Mouse (Mus musculus) cerebellum, adult 9-11 months (tissue): ENCODE measurements at regions not wholly inside any gene's neighbourhood (a gene's known extent, or its start where the extent isn't known, plus 50 kb on each side); places are given as distances from the start of the nearest gene placed in this dataset.

Experiments used
- DNase-seq: peaks from one replicate; pipeline ENCODE4 v3.0.0; 2022

DNA sequence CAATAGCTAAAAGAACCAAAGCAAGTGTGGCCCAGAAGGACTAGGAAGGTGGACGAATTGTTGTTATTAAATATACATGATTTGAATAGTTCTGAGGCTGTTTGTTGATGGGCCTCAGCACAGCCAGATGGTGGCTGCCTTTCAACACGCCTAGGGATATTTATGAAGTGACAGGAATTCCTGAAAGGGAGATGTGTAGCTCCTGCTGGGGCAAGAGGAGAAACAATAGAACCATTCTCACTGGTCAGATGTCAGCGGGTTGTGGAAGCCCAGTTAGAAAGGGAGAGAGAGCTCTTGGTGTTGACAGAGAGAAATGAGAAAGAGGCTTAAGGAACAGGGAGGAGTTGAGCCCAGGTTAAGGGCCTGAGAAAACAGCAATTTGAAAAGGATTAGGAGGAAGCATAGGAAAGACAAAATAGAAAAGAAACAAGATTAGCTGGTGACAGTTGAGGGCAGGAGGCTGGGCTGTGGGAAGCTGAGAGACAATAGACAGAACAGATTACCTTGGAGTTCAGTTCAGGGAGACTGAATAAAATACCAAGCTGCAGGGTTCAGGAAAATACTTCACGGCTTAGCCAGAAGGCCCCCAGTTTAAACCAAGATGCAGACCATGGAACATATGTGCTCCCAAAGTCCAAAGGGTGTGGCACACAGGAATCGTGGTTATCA is 174.7 kb upstream of the Ptbp2 start:
- DNase-seq: no peak

DNA sequence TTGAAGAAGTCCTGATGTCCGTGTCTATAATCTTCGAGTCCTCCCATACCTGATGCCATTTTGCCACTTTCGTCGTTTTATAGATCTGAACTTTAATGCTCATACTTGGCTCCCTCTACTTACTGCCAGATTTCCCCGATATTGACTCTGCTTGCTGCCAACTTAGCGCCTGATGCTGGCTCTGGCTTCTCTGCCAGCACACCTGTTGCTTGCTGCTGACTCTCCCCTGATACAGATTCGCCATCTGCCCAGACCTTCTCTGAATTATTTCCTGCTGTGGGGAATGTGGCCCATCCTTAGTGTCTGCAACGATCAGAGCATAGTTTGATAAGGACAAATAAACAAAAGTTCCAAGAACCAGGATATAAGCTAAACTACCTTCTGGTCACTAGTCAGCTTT is 173.3 kb upstream of the Ptbp2 start:
- no peak for DNase-seq

DNA sequence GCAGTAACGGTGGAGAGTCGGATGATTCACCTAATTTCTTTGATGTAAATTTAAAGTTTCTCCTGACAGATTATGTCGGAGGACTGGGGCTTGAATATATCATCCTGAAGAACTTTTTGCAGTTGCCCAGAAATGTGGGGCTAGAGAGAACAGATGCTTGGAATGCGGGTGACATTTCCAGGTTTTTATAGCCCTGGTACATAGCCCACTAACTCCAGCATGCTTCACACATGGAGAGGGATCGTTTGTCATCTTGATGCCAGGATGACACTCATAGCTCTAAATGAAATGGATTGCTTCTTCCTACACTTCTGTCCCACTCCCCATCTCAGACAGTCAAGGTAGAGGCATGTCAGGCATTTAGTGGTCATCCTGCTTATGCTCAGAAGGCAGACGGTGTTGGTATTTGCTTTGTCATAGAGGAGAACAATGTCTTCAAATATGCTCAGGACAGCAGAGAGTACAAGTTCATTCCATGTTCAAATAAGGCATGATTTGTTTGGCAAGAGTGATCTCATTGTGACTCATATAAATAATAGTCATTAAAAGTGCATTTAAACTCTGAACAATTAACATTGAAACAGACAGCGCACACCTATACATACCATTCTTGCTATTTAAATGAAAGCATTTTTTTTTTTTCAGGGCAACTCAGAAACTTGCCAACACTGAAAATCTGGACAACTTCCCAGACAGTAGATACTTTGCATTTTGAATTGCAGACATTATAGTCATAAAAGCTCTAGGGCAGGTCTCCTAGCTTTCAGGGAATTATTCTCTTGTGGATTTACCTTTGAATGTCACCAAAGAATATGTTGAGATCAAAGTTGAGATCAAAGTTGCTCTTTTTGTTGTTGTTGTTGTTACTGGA is 171.7 kb upstream of the Ptbp2 start:
- DNase-seq: no peak

DNA sequence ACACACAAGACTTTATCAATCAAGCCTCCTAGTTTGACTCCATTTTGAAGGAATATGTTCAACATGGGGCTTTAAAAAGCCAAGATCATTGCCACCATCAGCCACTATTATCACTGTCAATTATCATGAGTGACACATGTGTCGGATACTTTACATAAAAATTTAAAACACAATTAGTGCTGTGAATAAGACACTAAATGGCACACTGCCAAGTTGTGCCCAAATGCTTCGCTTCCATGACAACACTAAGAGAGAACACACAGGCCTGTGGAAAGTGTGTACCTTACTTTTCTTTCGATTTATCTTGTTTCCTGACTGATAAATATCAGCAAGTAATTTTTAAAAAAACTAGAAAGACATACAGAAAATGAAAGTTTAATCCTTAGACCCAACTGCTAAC is 166.5 kb upstream of the Ptbp2 start:
- DNase-seq: no peak

DNA sequence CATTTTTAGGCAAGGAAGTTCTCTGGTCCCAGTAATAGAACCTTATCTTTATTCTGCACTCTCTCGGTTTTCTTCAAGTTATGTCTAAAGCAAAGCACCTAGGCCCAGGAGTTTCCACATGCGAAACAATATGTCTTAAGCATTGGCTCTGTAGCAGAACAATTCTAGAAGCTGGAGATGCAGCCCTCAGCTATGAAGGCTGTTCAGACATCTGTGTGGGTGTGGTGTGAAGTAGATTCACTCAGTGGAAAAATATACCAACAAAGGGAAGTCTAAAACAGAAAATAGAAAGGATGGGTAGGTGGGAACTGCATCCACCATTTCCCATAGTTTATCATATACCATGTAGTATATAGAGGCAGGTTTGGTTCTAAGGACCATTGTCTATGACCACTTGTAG is 165.8 kb upstream of the Ptbp2 start:
- no peak for DNase-seq

DNA sequence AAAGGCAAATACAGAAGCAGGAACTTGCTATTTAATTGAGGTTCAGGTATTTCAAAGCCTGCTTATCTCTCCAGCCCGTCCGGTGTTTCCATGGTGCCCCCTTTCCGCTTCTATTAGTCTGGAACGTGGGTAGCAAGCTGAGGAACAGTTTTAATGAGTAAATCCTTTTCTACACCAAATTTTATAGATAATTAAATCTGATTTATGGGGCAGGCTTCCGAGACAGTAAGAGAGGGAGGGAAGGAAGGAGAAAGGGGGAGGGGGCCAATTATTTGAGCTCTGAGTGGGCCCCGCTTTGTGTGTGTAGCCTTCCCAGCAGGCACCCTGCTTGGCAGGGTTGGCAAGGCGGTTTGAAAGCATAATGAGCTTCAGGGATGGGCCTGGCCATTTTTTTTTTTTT is 165.4 kb upstream of the Ptbp2 start:
- no peak for DNase-seq

DNA sequence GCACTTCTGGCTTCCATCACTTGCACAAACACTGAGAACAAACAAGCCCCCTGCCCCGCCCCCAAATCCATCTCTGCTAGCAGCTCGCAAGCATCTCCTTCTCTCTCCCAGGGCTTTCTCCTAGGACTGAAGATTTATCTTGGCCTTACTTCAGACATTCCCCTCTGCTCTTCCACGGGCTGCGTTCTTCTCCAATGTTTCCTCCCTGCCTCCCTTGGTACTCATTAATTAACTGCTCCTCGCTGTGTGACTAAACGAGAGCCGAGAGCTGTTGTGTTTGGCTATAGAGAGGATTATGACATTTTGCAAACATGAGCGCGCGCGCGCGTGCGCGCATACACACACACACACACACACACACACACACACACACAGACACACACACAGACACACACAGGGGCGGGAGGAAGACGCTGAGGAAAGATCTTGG is 164.8 kb upstream of the Ptbp2 start:
- no peak for DNase-seq

DNA sequence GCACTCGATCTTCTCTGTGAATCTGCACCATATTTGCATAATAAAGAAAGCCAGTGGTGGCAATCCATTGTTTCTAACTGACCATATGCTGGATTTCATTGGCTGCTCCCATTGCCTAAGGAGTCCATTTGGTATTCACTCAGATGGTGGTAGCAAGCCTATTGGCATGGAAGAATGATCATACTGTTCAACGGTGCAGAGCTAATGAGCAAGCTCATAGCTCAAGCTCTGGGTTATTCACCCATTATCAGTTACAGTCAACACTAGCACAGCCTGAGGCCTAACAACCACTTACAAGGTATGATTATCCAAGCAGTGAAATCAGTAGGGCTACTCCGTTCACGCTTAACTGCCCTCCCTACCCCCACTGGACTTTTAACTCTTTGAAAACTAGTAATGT is 162.9 kb upstream of the Ptbp2 start:
- no peak for DNase-seq

DNA sequence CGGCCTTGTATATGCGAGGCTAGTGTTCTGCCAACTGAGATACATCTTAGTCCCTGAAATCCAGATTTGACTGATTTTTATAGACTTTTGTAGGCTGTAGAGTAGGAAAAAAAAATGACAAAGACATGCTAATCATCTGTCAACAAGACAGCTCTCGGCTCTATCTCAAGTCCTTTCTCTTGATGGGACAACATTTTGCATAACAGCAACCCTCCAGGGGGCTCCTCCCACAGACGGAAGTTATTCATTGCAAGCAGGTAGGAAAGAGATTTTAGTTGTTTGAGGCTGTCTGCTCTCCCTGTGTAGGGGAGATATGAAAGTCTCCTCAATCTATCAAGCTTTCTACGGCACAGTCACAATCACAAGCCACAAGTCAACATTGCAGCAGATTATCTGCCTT is 159.8 kb upstream of the Ptbp2 start:
- DNase-seq: no peak

DNA sequence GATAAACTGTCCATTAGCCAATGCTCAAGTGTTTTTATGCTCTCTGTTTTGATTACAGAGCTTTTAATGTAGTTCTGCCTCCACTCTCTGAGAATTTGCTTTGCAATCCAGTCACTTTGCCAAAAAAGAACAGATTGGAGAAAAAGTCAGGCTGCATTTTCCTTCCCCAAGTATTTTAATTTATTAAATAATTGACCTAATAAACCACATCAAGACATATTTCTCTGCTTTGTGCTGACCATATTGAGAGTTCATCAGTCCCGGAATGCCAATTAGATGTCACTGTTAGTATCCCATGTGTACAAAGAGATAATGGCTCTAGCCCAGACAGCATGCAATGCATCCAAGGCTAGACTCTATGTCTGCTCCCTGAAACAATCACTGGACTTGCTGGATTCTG is 154.8 kb upstream of the Ptbp2 start:
- no peak for DNase-seq

DNA sequence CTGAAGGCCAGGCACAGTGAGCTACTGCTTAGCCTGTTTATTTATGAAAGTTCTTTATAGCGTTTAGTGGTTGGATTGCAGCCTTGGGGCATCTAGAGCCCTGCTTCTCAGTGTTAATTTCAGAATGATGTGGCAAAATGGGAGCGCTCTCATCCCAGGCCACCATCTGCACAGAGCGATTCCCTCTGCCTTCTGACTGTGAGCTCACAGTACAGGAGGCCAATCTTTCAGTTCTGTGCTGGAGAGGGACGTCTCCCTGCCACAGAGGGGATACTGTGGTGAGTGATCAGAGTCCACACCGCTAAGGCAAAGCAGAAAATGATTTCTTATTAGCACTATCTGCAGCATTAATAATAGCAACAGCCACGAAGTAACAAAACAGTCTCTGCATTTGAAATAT is 154.2 kb upstream of the Ptbp2 start:
- no peak for DNase-seq

DNA sequence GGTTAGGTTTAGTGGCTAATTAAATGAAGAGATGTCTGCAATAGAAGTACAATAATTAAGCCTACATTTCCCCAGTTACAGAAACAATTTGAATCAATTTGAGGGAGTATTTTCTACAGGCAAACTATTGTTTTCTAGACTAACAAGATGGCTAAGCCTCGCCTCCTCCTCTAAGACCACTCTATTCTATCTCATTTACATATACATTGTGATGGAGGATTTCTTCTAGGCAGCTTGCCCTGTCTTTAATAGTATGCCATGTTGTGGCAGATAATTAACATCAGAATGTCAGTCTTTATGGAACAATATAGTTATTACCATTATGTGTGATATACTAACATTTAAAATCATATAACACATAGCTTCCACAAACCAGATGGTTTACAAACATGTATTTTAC is 152.3 kb upstream of the Ptbp2 start:
- no peak for DNase-seq

DNA sequence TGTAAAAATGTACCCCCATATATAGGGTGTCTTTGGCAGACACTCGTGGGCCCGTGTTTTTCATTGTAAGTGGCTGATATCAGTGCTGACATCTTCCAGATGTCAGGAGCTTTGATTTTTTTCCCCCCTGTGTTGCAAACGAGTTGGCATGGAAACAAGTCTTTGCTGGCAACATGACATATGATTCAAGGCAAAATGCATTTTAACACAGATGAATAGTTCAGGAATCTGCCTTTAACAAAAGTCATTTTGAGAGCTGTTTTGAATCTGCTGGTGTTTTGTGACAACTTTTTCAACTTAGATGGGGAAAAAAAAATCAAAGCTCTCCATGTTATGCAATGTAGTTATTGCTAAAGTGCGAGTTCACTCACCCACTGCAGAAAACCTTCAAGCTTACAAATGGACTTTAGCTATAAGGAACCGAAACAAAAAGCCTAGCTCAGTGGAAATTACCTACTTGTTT is 148.8 kb upstream of the Ptbp2 start:
- no peak for DNase-seq

DNA sequence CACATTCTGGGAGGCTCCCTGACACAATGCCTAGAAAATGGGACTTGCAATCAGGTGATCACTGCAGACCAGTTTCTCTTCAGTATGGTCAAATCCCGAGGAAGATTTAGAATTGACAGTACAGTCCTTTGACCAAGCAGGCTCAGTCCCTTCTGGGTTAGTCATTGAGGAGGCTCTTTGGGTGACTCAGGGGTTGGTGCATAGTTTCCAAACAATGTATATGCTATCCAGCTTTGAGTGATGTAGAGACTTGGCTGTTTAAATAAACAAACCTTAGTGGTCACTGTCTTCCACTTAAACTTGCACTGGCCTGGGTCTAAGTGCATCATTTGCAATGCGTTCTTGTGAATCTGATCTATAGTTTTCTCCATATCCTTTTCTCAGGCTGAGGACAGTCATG is 144.0 kb upstream of the Ptbp2 start:
- no peak for DNase-seq

DNA sequence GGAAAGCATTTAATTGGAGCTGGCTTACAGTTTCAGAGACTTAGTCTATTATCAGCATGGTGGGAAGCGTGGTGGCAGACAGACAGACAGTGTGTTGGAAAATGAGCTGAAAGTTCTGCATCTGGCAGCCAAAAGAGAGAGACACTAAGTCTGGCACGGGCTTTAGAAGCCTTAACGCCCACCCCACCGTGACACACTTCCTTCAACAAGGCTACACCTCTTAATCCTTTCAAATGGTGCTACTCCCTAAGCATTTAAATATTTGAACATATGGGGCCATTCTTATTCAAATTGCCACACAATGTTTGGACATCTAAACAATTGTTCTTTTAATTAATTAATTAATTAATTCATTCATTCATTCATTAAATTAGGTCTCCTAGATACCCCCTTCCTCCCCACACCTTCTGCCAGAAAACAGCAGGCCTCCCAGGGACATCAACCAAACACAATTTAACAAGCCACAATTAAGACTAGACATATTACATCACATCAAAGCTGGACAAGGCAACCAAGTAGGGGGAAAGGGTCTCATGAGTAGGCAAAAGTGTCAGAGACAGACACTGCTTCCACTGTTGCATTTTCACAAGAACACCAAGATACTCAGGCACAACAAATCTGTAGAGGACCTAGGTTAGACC is 135.4 kb upstream of the Ptbp2 start:
- no peak for DNase-seq

DNA sequence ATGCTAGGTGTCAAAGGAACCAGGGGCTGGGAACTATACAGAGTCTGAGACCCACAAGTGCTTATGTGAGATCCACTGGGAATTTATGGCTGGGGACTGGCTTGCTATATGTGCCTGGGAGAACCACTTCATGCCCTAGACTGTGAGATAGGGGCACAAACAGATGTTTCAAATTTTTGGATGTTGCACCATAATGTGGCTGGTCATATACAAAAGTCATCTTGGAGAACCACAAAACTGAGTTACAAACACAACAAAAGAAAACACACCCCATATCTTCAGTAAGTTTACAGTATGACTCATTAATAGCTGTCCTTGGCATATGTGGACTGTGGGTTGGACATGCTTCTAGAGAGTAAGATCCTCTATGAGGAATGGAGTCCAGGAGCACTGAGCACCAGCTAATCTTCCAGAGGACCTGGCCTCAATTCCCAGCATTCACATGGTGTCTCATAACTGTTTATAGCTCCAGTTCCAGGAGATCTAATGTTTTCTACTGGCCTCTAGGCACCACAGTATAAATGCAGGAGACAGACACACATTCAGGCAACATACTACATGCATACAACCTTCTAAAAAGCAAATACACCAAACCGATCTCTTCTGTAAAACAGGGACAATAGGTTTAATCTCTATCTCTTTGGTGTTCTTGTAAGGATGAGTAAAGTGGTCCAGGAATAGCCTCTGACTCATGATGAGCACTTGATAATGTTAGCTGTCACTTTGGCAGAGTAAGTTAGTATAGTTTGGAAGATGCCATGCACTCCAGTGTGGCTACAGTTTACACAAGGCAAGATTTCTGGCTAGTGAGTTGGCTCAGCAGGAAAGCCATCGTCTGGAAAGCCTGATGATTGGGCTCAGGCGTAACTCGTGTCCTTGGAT is 132.0 kb upstream of the Ptbp2 start:
- no peak for DNase-seq

DNA sequence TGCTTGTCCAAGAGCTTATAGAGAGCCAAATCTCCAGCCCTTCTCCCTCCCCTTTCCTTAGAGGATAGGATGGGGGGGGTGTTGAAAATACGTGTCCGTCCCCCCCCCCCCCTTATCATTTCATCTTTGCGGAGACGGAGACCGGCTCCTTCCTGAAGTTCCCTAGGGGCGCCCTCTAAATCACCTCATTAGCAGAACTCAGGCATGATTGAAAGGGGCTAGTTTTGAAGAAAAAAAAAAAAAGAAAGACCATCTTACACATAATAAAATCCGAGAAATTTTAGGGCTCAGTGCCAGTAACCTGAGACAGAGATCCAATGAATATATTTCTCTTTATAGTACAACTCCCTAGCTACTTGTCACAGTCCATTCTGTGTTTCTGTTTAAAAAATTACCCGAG is 127.3 kb upstream of the Ptbp2 start:
- DNase-seq: no peak

DNA sequence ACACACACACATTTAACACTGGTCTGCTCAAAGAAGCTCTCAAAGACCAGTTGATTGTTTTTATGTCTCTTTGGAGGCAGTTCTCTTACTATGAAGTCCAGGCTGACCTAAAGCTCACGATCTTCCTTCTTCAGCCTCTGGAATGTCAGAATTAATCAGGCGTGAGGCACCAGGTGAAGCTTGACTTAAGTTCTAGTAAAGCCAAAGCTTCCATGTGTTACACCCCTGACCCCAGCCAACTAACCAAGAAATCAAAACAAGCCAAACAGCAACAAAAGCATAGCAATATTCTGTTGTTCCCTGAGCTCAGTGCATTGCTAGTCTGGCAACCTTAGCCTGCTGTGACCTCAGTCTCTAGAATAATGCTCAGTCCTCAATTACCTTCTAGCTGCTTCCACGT is 120.0 kb upstream of the Ptbp2 start:
- DNase-seq: no peak

DNA sequence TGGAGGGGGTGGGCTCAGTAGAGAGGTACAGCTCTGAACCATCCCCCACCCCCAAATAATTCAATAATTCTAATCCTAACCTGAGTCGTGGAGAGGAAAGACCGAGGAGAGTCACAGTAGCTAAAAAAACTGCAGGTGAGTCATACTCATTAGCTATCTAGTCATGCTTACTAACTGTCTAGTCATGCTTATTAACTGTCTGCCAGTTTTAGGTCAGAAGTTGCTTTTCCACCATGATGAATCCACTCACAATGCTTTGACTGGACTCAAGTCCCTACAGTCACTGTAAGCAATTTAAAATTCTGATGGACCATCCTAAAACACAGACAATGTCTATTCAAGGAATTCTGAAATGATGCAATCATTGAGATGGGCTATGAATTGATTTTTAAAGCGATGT is 110.9 kb upstream of the Ptbp2 start:
- DNase-seq: no peak

DNA sequence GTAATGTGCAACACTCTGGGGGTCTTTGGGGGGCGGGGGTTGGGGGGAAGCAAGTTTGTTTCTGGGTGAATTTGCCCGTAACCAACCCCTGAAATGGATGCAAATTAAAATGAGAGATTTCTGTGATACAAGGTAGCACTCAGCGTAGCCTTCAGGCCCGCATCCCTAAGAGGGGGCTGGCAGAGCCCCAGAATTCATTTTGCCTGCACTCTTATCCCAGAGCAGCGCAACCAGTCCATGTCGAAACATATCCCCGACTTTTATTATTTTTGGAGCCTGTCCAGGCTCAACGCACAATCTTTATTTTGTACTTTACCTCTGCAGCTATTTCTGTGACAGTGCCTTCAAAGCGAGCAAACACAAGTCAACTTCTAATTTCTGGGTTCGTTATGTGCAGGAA is 109.8 kb upstream of the Ptbp2 start:
- DNase-seq: no peak

DNA sequence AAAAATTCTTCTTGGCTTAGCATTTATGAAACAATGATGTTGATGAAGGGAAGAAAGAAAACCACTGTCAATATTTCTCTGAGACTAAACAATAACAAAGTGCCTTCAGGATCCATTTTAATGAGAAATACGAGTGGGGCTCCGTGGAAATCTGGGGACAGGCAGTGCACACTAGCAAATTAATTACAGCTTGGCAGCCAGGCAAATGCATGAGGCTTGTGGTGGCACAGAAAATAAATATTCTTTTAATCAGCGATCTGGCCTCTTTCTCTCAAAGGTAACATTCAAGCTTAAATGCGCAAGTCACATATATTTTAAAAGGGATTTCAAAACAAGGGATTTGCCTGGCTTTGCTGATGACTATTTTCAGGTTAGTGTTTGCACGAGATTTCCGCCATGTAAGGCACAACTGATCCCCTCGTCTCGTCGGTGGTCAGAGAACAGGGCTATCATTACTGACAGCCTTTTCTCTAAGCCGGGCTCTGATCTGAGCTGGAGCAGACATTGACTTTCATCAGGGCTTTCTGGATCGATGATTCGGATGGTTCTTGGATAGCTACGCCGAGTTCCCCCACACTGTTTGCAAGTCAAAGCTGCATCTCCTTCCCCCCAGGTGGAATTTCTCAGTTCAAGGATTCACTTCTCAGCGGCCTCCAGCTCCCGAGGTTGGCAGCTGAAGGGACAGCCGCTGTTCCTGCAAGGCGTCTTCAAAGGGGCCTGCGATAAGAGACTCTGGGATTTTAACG is 109.1 kb upstream of the Ptbp2 start:
- DNase-seq: no peak

DNA sequence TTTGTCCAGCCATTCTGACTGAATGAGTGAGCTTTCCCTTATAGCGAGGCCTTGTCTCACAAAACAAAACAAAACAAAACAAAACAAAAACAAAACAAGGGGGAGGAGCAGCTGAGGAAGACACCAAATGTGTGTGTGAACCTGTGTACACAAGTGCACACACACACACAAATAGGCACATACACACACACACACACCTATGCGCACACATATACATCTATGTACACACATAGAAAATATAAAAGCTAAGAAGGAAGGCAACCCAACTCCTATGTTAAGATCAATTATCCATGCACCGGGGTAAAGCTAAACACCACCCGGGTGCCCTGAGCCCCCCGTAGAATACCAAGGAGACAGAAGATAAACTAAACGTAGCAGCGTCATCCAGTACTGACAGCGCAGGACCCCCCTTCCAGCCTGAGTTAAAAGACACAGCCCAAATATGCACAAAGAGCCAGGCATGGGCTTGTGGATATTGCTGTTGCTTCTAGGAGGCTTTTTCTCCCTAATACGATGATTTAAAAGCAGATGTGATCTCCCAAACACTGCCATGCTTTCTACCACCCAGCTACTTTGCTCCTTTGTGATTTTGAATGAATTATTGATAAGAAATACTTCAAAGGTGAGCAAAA is 108.4 kb upstream of the Ptbp2 start:
- no peak for DNase-seq
